Mouse (Mus musculus) MEL (cell line): ENCODE results near the gene Cbx5. TPM values are rescaled to one million over a fixed set of nuclear protein-coding genes. Genes with fewer than 3 reads are reported as not detected.

Source experiments
- DNase-seq: peaks from one replicate; pipeline ENCODE4 v3.0.0; 2011; ENCODE audit warnings: low read depth, low spot score
- H3K27ac ChIP-seq: 2 replicates; pipeline ENCODE4 v1.5.1; 2012; ENCODE audit warnings: low read depth, mild to moderate bottlenecking, control low read depth, low read length, moderate library complexity; ENCODE audit not compliant: control insufficient read depth
- H3K27me3 ChIP-seq, 2 experiments: fragments of 150-350 bp in 1 of 2; sonication (generic) in 1 of 2; 2 replicates each; pipeline ENCODE4 v1.6.1; 2012; ENCODE audit warnings: low read length in 2 of 2, mild to moderate bottlenecking in 2 of 2, improper control_type of control experiment in 1 of 2, moderate library complexity in 1 of 2; ENCODE audit not compliant: insufficient read depth in 2 of 2, control insufficient read depth in 1 of 2
- H3K36me3 ChIP-seq, 2 experiments: 2 replicates each; pipeline ENCODE4 v1.6.1; 2012 to 2014; ENCODE audit warnings: low read length in 2 of 2, improper control_type of control experiment in 1 of 2, inconsistent platforms in 1 of 2, mild to moderate bottlenecking in 1 of 2; ENCODE audit not compliant: insufficient read depth in 2 of 2, control insufficient read depth in 1 of 2
- H3K4me1 ChIP-seq, 2 experiments: fragments of 150-350 bp in 1 of 2; sonication (generic) in 1 of 2; 2 replicates each; pipeline ENCODE4 v1.6.1; 2012; ENCODE audit warnings: low read length in 2 of 2, improper control_type of control experiment in 1 of 2, mild to moderate bottlenecking in 1 of 2; ENCODE audit not compliant: insufficient read depth in 2 of 2, control insufficient read depth in 1 of 2
- H3K4me3 ChIP-seq, 2 experiments: fragments of 150-350 bp in 1 of 2; sonication (generic) in 1 of 2; 2 replicates each; pipeline ENCODE4 v1.5.1; 2012; ENCODE audit warnings: low read depth in 2 of 2, low read length in 2 of 2, mild to moderate bottlenecking in 2 of 2, moderate library complexity in 2 of 2, control low read depth in 1 of 2, improper control_type of control experiment in 1 of 2; ENCODE audit not compliant: control insufficient read depth in 1 of 2, insufficient read depth in 1 of 2
- H3K79me2 ChIP-seq: 2 replicates; pipeline ENCODE4 v1.6.1; 2012; ENCODE audit warnings: mild to moderate bottlenecking, low read length, moderate library complexity; ENCODE audit not compliant: control insufficient read depth, poor library complexity, insufficient read depth
- H3K9ac ChIP-seq: 2 replicates; pipeline ENCODE4 v1.6.1; 2012; ENCODE audit warnings: low read depth, mild to moderate bottlenecking, control low read depth, low read length, moderate library complexity; ENCODE audit not compliant: control insufficient read depth, poor library complexity, severe bottlenecking
- H3K9me3 ChIP-seq: fragments of 150-350 bp; sonication (generic); replicated peaks from 2 replicates; pipeline ENCODE4 v1.6.1; 2012; ENCODE audit warnings: mild to moderate bottlenecking, low read length, improper control_type of control experiment, moderate library complexity; ENCODE audit not compliant: insufficient read depth
- BHLHE40 ChIP-seq: IDR thresholded peaks from 2 replicates; pipeline ENCODE4 v1.6.1; 2012; ENCODE audit warnings: low read depth, mild to moderate bottlenecking, inconsistent platforms, low read length, improper control_type of control experiment, borderline replicate concordance
- CHD2 ChIP-seq: IDR thresholded peaks from 2 replicates; pipeline ENCODE4 v1.6.1; 2011; ENCODE audit warnings: low read length, improper control_type of control experiment
- CTCF ChIP-seq, 3 experiments: IDR thresholded peaks in 2 of 3; conservative IDR thresholded peaks in 1 of 3; 2 replicates each; pipeline ENCODE4 v1.5.1; 2011 to 2012; ENCODE audit warnings: low read length in 3 of 3, low read depth in 2 of 3, mild to moderate bottlenecking in 2 of 3, improper control_type of control experiment in 1 of 3, inconsistent platforms in 1 of 3, mixed read lengths in 1 of 3, moderate library complexity in 1 of 3; ENCODE audit not compliant: control insufficient read depth in 1 of 3, insufficient read depth in 1 of 3, poor library complexity in 1 of 3, severe bottlenecking in 1 of 3
- ELF1 ChIP-seq: IDR thresholded peaks from 2 replicates; pipeline ENCODE4 v1.6.1; 2014; ENCODE audit warnings: low read depth, mild to moderate bottlenecking, inconsistent platforms, low read length, improper control_type of control experiment, moderate library complexity
- GATA1 ChIP-seq: IDR thresholded peaks from 2 replicates; pipeline ENCODE4 v1.6.1; 2011; ENCODE audit warnings: low read depth, low read length, improper control_type of control experiment
- KAT2A ChIP-seq: conservative IDR thresholded peaks from 2 replicates; pipeline ENCODE4 v1.6.1; 2012; ENCODE audit warnings: low read depth, low read length, improper control_type of control experiment, inconsistent platforms
- MAFK ChIP-seq: IDR thresholded peaks from 2 replicates; pipeline ENCODE4 v1.6.1; 2011; ENCODE audit warnings: low read depth, mild to moderate bottlenecking, low read length, improper control_type of control experiment, borderline replicate concordance
- MAX ChIP-seq: IDR thresholded peaks from 2 replicates; pipeline ENCODE4 v1.6.1; 2011; ENCODE audit warnings: low read length, improper control_type of control experiment
- MAZ ChIP-seq: IDR thresholded peaks from 2 replicates; pipeline ENCODE4 v1.6.1; 2012; ENCODE audit warnings: low read depth, mild to moderate bottlenecking, inconsistent platforms, low read length, improper control_type of control experiment
- NRF1 ChIP-seq: IDR thresholded peaks from 2 replicates; pipeline ENCODE4 v1.6.1; 2014; ENCODE audit warnings: low read depth, mild to moderate bottlenecking, inconsistent platforms, low read length, improper control_type of control experiment, moderate library complexity; ENCODE audit not compliant: poor library complexity, insufficient read depth, severe bottlenecking
- POLR2A ChIP-seq, 2 experiments: IDR thresholded peaks; 2 replicates each; pipeline ENCODE4 v1.6.1; 2011 to 2012; ENCODE audit warnings: low read length in 2 of 2, mild to moderate bottlenecking in 2 of 2, control low read depth in 1 of 2, improper control_type of control experiment in 1 of 2, low read depth in 1 of 2, moderate library complexity in 1 of 2; ENCODE audit not compliant: control insufficient read depth in 1 of 2, insufficient read depth in 1 of 2, poor library complexity in 1 of 2
- POLR2AphosphoS2 ChIP-seq: IDR thresholded peaks from 2 replicates; pipeline ENCODE4 v1.6.1; 2011; ENCODE audit warnings: low read length, improper control_type of control experiment
- POLR2AphosphoS5 ChIP-seq: IDR thresholded peaks from 2 replicates; pipeline ENCODE4 v1.6.1; 2012; ENCODE audit warnings: low read depth, borderline replicate concordance, mild to moderate bottlenecking, inconsistent platforms, low read length, moderate library complexity, mixed read lengths
- RAD21 ChIP-seq: IDR thresholded peaks from 2 replicates; pipeline ENCODE4 v1.6.1; 2011; ENCODE audit warnings: mild to moderate bottlenecking, low read depth, low read length, improper control_type of control experiment
- RCOR1 ChIP-seq: IDR thresholded peaks from 2 replicates; pipeline ENCODE4 v1.6.1; 2012; ENCODE audit warnings: low read depth, mild to moderate bottlenecking, inconsistent platforms, low read length, improper control_type of control experiment
- SIN3A ChIP-seq: IDR thresholded peaks from 2 replicates; pipeline ENCODE4 v1.6.1; 2012; ENCODE audit warnings: low read length, improper control_type of control experiment, inconsistent platforms
- SMC3 ChIP-seq: IDR thresholded peaks from 2 replicates; pipeline ENCODE4 v1.6.1; 2011; ENCODE audit warnings: low read depth, low read length, improper control_type of control experiment
- TAL1 ChIP-seq: IDR thresholded peaks from 2 replicates; pipeline ENCODE4 v1.6.1; 2012; ENCODE audit warnings: mild to moderate bottlenecking, inconsistent platforms, low read length, moderate library complexity, mixed read lengths
- TCF12 ChIP-seq: IDR thresholded peaks from 2 replicates; pipeline ENCODE4 v1.6.1; 2014; ENCODE audit warnings: low read depth, mild to moderate bottlenecking, inconsistent platforms, low read length, improper control_type of control experiment, moderate library complexity
- UBTF ChIP-seq: IDR thresholded peaks from 2 replicates; pipeline ENCODE4 v1.6.1; 2012; ENCODE audit warnings: low read depth, mild to moderate bottlenecking, inconsistent platforms, low read length, improper control_type of control experiment, moderate library complexity, borderline replicate concordance; ENCODE audit not compliant: insufficient read depth
- ZC3H11A ChIP-seq: IDR thresholded peaks from 2 replicates; pipeline ENCODE4 v1.6.1; 2012; ENCODE audit warnings: low read depth, mild to moderate bottlenecking, inconsistent platforms, low read length, improper control_type of control experiment
- ZKSCAN1 ChIP-seq: IDR thresholded peaks from 2 replicates; pipeline ENCODE4 v1.6.1; 2012; ENCODE audit warnings: low read depth, mild to moderate bottlenecking, inconsistent platforms, low read length, improper control_type of control experiment, moderate library complexity
- ZMIZ1 ChIP-seq: IDR thresholded peaks from 2 replicates; pipeline ENCODE4 v1.6.1; 2012; ENCODE audit warnings: low read depth, mild to moderate bottlenecking, inconsistent platforms, low read length, improper control_type of control experiment, moderate library complexity
- polyA plus RNA-seq, 2 experiments: library from polyadenylated mRNA; stranded (reverse) in 1 of 2; unstranded in 1 of 2; fragments of >175 nt in 1 of 2; fragments of >200 nt in 1 of 2; gene quantifications; 2 replicates each; pipeline versions ENCODE4 v1.2.1 to v1.2.4; 2012; ENCODE audit warnings: low replicate concordance in 2 of 2, low read depth in 1 of 2; ENCODE audit not compliant: insufficient read length in 2 of 2, insufficient read depth in 1 of 2, missing spikeins in 1 of 2
- total RNA-seq: library from RNA; depleted of rRNA; stranded (reverse); fragments of 300-350 nt; gene quantifications from 2 replicates; pipeline ENCODE4 v1.2.3, GENCODE M21; 2012

Cbx5 gene
- total and polyA plus RNA-seq, 3 experiments: 39.8 to 67.1 (median 42.4) TPM

DNA sequence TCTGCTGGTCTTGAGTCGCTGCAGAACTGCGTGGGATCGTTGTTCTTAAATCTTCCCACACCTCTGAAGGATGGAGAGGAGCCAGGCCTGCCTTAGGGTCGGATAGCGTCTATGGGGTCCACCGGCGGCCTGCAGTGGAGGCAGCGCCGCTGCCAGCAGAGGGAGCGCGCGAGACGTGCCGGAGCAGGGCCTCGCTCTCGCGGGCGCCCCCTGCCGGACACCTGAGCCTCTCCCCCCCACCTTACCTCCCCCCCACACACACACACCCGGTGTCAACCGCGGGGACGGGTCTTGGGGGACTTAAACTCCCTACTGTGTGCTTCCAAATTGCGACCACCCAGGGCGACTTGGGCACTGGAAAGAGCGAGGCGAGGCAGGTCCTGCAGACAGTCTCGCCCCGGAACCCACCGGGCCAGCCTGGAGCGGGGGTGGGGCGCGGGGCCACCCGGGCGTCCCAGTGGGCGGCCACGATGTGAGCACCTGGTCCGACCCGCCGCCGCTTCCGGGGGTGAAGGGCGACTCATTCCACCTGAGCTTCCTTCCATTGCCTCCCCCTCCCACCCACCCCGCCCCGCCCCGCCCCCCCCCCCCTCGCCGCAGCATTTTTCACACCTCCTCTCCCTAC, 57.3 kb downstream of the Cbx5 start:
- H3K27ac ChIP-seq: no peak overlapping the region
- no peaks in the 10 kb centered on the region for H3K79me2 ChIP-seq
- TF ChIP-seq RAD21: peak; percentile 45
- TF ChIP-seq CTCF (IDR thresholded peaks at IDR 0.05 in 2 of 3, conservative IDR thresholded peaks at IDR 0.05 in 1 of 3; ENCODE audit: control insufficient read depth in 1 of 3, insufficient read depth in 1 of 3, low read depth in 2 of 3, low read length in 3 of 3, poor library complexity in 1 of 3, severe bottlenecking in 1 of 3): peak in 2 of 3 experiments; percentile 68 to 99; a peak in 5 of 6 replicates
- TF ChIP-seq TCF12: no peak
- TF ChIP-seq GATA1: no peak
- TF ChIP-seq KAT2A: no peak
- no peak for TF ChIP-seq MAX
- no peak for TF ChIP-seq CHD2
- TF ChIP-seq MAFK: no peak
- no peak for TF ChIP-seq ELF1
- TF ChIP-seq BHLHE40: 0 out of 2 replicates have a peak, but pooled peaks have one; percentile 8
- TF ChIP-seq POLR2A (IDR thresholded peaks at IDR 0.05; ENCODE audit: control insufficient read depth in 1 of 2, insufficient read depth in 1 of 2, low read depth in 1 of 2, low read length in 2 of 2, poor library complexity in 1 of 2): no peak
- TF ChIP-seq POLR2AphosphoS5: no peak
- no peak for TF ChIP-seq UBTF
- no peak; the same call in 1 of the 2 replicates for TF ChIP-seq ZKSCAN1
- peak; percentile 79 for TF ChIP-seq SMC3
- no peak for TF ChIP-seq SIN3A
- TF ChIP-seq ZMIZ1: no peak
- no peak for TF ChIP-seq POLR2AphosphoS2
- no peak for TF ChIP-seq RCOR1
- no peak for TF ChIP-seq NRF1
- peak; percentile 42; the same call in 1 of the 2 replicates for TF ChIP-seq ZC3H11A
- TF ChIP-seq TAL1: no peak
- peak; percentile 92 for TF ChIP-seq MAZ
- TF ChIP-seq, all 39 proteins: peak for 6
- H3K27me3 ChIP-seq: peaks cover 0 to 1% of the 10 kb centered on the region in 2 experiments; a peak in 1 of 4 replicates
- peaks cover 0 to 5% of the 10 kb centered on the region in 2 experiments; a peak in 1 of 4 replicates for H3K4me1 ChIP-seq
- H3K36me3 ChIP-seq: no peaks in the 10 kb centered on the region
- H3K4me3 ChIP-seq: peak overlapping the region; percentile 51 to 71; a peak in 3 of 4 replicates
- H3K9ac ChIP-seq: no peak overlapping the region; the same call in 1 of the 2 replicates
- no peaks in the 10 kb centered on the region for H3K9me3 ChIP-seq
- peak; percentile 77 for DNase-seq
